Mouse (Mus musculus): ENCODE measurements around the gene Tbl1xr1.

Gene Tbl1xr1

DNA sequence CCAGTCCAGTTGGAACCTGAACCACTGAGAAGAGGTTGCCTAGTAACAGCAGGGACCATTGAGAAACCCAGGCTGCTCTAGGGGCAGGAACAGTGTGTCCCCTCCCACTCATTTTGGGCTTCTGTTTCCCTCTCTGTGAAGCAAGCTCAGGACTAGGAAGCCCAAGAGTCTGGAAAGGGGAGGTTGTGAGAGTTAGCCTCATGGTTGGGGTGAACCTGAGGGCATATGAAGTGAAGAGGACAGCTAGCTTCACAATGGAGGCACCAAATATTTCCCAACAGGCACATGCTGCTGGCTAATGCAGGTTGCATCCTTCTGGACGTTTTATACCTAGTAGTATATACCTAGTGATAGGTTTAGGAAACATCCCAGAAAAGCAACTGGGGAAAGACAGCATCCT, 122.3 kb downstream of the Tbl1xr1 start:
- DNase-seq (ENCODE audit: low spot score in 2 of 2), result no peak

DNA sequence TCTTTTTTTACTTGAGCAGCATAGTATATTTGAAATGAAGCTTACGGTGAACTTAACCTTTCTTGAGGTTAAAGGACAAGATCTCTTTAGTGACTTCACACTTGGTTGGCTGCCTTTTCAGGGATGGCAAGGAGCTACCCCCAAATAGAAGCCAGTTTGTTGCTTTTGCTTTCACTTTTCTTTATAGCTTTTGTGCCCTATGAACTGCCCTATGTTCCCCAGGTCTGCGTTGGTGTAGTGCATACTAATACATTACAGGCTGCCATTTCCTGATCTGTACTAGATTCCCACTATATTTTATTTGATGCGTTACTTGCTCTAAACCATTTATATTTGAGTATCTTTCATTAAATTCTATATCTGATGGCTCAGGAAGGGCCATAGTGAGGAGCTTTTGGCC, 127.7 kb downstream of the Tbl1xr1 start:
- no peak for DNase-seq (ENCODE audit: low spot score in 2 of 2)

DNA sequence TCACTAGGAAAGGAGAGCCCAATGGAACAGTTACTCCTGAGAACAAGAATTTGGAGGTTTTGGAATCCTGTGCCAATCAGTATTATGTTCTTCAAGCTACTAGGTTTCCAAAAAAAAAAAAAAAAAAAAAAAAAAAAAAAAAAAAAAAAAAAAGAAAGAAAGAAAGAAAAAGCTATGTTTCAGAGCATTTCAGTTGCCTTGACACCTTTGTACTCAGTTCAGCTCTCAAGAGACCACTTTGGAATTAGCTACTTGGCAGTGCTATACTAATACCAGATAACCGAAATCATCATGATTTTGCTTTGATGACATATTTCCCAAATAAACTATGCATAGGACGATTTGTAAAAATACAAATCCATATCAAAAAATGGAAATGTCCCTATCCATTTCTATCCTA, 145.1 kb downstream of the Tbl1xr1 start:
- no peak for DNase-seq (ENCODE audit: low spot score in 2 of 2)

GRCm38 (mm10) chr3:22222351-22222750, 145.9 kb downstream of the Tbl1xr1 start:
- no peak for DNase-seq (ENCODE audit: low spot score in 2 of 2)

DNA sequence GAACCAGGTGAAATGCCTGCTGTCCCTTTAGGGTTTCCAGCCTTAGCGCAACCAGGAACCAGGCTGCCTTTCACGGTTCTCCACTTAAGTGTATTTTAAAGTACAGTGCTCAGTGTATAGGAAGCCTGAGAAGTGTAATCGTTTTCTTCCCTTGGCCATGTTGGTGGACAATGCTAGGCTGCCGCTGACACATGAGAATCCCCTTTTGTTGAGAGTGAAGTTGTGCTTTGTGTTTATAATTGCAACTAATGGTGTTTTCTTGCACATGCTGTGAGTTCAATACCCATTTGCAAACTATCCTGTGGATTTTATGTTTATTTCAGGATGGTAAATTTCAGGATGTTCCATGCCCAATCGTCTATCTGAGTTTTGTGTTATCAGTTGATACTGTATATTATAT, 146.6 kb downstream of the Tbl1xr1 start:
- no peak for DNase-seq (ENCODE audit: low spot score in 2 of 2)

DNA sequence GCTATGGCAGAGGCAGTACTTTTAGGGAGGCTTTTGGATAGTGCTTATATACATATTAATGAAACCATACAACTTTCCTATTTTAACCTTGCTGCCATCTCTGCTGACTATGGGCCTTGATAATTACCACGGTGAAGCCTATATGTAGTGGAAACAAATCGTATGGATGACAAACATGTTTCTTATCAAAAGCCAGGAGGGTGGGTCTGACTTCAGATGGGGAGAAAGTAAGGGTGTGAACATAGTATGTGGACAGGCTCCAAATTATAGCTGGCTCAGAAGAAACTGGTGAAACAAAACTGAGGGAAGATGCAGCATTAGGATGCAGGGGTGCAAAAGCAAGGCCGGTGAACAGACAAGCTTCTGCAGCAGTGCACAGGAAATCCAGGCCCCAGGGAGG, 151.6 kb downstream of the Tbl1xr1 start:
- no peak for DNase-seq (ENCODE audit: low spot score in 2 of 2)

DNA sequence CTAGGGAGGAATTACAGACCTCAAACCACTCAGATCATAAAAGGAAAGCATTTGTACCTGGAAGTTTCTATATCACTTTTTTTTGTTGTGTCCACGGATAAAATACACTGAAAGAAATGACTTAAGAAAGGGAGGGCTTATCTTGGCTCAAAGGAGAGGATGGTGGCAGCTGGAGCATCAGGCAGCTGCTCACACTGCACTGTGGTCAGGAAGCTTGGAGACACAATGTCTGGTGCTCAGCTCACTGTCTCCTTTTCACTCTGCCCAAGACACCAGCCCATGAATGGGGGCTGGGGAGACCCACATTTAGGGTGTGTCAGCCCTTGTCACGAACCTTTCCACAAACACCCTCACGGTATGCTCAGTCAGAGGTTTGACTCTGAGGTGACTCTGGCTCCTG, 154.2 kb downstream of the Tbl1xr1 start:
- no peak for DNase-seq (ENCODE audit: low spot score in 2 of 2)

GRCm38 (mm10) chr3:22238106-22238900, 161.9 kb downstream of the Tbl1xr1 start:
- no peak for DNase-seq (ENCODE audit: low spot score in 2 of 2)

Measured in spleen, postnatal 36 days (tissue).